Mouse (Mus musculus) kidney, adult 2 months (tissue): ENCODE measurements at regions not wholly inside any gene's neighbourhood (a gene's known extent, or its start where the extent isn't known, plus 50 kb on each side); places are given as distances from the start of the nearest gene placed in this dataset.

Source experiments
- DNase-seq: peaks from one replicate; pipeline ENCODE4 v3.0.0; 2021
- H3K27ac ChIP-seq: fragments of 200-500 bp; 2 replicates; pipeline ENCODE4 v1.5.1; 2012; ENCODE audit warnings: low read depth, low read length, control low read depth, inconsistent platforms; ENCODE audit not compliant: insufficient read depth
- H3K27me3 ChIP-seq: fragments of 200-500 bp; replicated peaks from 2 replicates; pipeline ENCODE4 v1.6.1; 2012; ENCODE audit warnings: mild to moderate bottlenecking, moderate library complexity, low read length, inconsistent platforms; ENCODE audit not compliant: control insufficient read depth, insufficient read depth
- H3K36me3 ChIP-seq: fragments of 200-500 bp; 2 replicates; pipeline ENCODE4 v1.6.1; 2012; ENCODE audit warnings: mild to moderate bottlenecking, moderate library complexity, low read length, inconsistent platforms; ENCODE audit not compliant: control insufficient read depth, insufficient read depth
- H3K4me1 ChIP-seq: fragments of 200-500 bp; 2 replicates; pipeline ENCODE4 v1.6.1; 2011; ENCODE audit warnings: low read length; ENCODE audit not compliant: control insufficient read depth, insufficient read depth
- H3K4me3 ChIP-seq: fragments of 200-500 bp; 2 replicates; pipeline ENCODE4 v1.5.1; 2011; ENCODE audit warnings: mild to moderate bottlenecking, low read depth, low read length, control low read depth; ENCODE audit not compliant: insufficient read depth
- CTCF ChIP-seq: fragments of 200-500 bp; conservative IDR thresholded peaks from 2 replicates; pipeline ENCODE4 v1.5.1; 2011; ENCODE audit warnings: low read depth, mild to moderate bottlenecking, control low read depth, low read length, moderate library complexity, mixed read lengths; ENCODE audit not compliant: insufficient read depth, insufficient read length
- POLR2A ChIP-seq: fragments of 200-500 bp; IDR thresholded peaks from one replicate; pipeline ENCODE4 v1.6.1; 2011; ENCODE audit warnings: low read depth, low read length, control low read depth
- WGBS: fragments of 180-500 bp; shearing (Covaris S2); methylation state at CpG from one replicate; pipeline ENCODE4 v1.1.7; 2018; 5-methylcytosine and 5-hydroxymethylcytosine counted together

DNA sequence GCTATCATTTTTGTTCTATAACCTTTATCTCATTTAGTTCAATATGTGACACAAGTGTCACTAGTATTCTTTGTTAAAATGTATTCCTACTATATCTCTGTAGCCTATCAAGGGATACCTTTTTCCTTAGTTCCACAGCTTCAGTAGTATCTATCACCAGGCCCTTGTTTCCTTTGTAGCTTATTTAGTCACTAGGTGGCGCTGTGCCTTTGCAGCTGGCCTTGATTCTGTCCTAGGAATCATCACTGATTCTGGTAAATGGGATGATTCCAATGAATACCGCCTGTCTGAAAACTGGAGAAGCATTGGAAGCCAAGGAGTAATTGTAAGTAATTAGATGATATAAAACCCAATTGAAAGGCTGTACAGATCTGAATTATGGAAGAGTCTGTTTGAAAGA lies 139.3 kb downstream of the Dcaf12l2 start:
- Histone ChIP-seq H3K4me1 (no peaks in the 10 kb centered on the region), H3K27me3 (no peaks in the 10 kb centered on the region), H3K27ac (no peak overlapping the region), H3K4me3 (no peak overlapping the region), H3K36me3 (no peaks in the 10 kb centered on the region)
- DNase-seq = peak; percentile 5
- TF ChIP-seq POLR2A (no peak), CTCF (0 out of 2 replicates have a peak, but pooled peaks have one; percentile 11)
- WGBS = 15% methylated on average over 2 of the region's 2 CpGs
